Mouse (Mus musculus): ENCODE results near the gene Grxcr1. TPM values are rescaled to one million over a fixed set of nuclear protein-coding genes. Genes with fewer than 3 reads are reported as not detected.

Grxcr1 gene
- polyA plus RNA-seq (2014; fragmentation: Nextera tagmentation; extraction: Ambion mirVana) = 0.15 and 0.38 TPM in 2 replicates

DNA sequence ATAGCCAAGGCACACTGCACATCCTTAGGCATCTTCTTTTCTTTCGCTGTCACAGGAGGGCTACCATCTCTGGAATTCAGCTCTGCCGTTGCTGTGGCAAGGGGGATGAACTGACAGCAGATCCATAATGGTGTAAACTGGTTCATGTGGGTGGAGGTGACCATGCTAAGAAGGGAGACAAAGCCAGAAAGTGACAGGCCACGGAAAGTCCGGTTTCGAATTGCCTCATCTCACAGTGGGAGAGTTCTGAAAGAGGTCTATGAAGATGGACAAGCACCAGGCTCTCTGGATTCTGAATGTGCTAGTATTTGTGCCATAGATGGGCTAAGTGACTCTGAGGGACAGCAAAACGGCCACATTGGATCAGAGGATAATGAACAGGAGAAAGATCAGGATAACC is at the start of gene Grxcr1:
Gene Grxcr1, plus strand, starts transcription at position 92 of the 400 bp plus-strand sequence.
- Histone ChIP-seq H3K4me1 (replicated peaks; ENCODE audit: control insufficient read depth, insufficient read depth, low read length) (no peaks in the 10 kb centered on the region), H3K27ac (ENCODE audit: low read depth, low read length) (no peak within 1 kb of the TSS), H3K27me3 (ENCODE audit: control insufficient read depth, insufficient read depth, low read length) (no peaks in the 10 kb centered on the region), H3K9me3 (ENCODE audit: control insufficient read depth, low read length) (no peaks in the 10 kb centered on the region), H3K9ac (ENCODE audit: low read depth, low read length) (no peak within 1 kb of the TSS), H3K36me3 (ENCODE audit: control insufficient read depth, insufficient read depth, low read length) (no peaks in the 10 kb centered on the region), H3K4me3 (ENCODE audit: low read depth, low read length) (no peak within 1 kb of the TSS), H3K4me2 (replicated peaks; ENCODE audit: low read depth, low read length) (no peak within 1 kb of the TSS)
- 82% methylated on average over 6 of the region's 6 CpGs for WGBS
- DNase-seq (ENCODE audit: low spot score) = no peak
- no peak for ATAC-seq (ENCODE audit: low FRiP score)

DNA sequence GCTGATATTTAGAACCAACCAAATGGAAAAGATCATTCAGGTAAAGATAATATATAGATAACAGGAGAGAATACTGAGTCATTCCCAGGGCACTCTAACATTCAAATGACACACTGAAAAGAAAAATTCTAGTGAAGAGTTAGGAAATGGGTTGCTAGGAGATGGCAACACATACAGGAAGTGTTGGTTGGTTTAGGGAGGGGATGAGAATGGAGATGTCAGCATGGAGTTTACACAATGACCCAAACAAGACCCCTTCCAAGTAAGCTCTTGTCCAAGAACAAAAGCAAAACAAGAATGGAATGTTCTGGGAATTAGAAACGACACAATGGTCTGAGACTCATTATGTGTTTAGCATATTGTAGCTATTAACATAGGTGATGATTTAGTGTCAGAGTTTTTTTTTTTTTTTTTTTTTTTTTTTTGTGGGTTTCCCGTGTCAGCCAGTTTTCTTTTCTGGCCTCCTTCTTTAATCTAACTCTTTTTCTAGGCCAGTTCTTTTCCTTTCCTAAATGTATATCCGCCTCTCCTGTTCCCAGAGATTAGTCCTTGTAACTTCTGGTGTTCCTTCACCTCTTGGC is 49.6 kb upstream of the Grxcr1 start:
- DNase-seq (ENCODE audit: low spot score) = peak; percentile 15
- peak; percentile 25; the same call in 1 of the 2 replicates for ATAC-seq (ENCODE audit: low FRiP score)
- no peak overlapping the region for H3K4me2 ChIP-seq (replicated peaks; ENCODE audit: low read depth, low read length)
- no peaks in the 10 kb centered on the region for H3K36me3 ChIP-seq (ENCODE audit: control insufficient read depth, insufficient read depth, low read length)
- H3K4me1 ChIP-seq (replicated peaks; ENCODE audit: control insufficient read depth, insufficient read depth, low read length) = no peaks in the 10 kb centered on the region
- H3K27ac ChIP-seq (ENCODE audit: low read depth, low read length) = no peak overlapping the region
- H3K9me3 ChIP-seq (ENCODE audit: control insufficient read depth, low read length) = no peaks in the 10 kb centered on the region
- H3K9ac ChIP-seq (ENCODE audit: low read depth, low read length) = no peak overlapping the region
- 38% methylated on average over 3 of the region's 3 CpGs for WGBS
- H3K27me3 ChIP-seq (ENCODE audit: control insufficient read depth, insufficient read depth, low read length) = peaks cover 3% of the 10 kb centered on the region; the same call in 1 of the 2 replicates
- no peak overlapping the region for H3K4me3 ChIP-seq (ENCODE audit: low read depth, low read length)

DNA sequence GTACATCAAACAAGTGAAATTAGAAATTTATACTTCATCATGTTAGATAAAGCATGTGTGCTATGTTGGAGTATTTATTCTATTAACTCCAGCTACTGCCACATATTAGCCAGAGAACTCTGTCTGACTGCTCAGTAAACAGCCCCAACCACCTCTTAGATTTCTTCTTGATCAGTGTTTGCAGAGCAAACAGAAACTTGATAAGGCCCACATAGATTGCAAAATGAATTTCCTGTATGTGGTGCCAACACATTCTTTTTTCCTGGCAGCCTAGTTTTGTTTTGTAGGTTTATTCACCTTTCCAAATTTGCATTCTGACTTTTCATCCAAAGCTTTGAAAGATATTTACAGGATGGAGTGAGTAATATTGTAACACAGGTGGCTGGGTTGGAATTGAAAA is 41.2 kb upstream of the Grxcr1 start:
- no peaks in the 10 kb centered on the region for H3K36me3 ChIP-seq (ENCODE audit: control insufficient read depth, insufficient read depth, low read length)
- H3K9me3 ChIP-seq (ENCODE audit: control insufficient read depth, low read length) = no peaks in the 10 kb centered on the region
- no peaks in the 10 kb centered on the region for H3K4me1 ChIP-seq (replicated peaks; ENCODE audit: control insufficient read depth, insufficient read depth, low read length)
- H3K27me3 ChIP-seq (ENCODE audit: control insufficient read depth, insufficient read depth, low read length) = no peaks in the 10 kb centered on the region
- no peak for DNase-seq (ENCODE audit: low spot score)
- no peak overlapping the region for H3K4me2 ChIP-seq (replicated peaks; ENCODE audit: low read depth, low read length)
- H3K27ac ChIP-seq (ENCODE audit: low read depth, low read length) = no peak overlapping the region
- no peak overlapping the region for H3K9ac ChIP-seq (ENCODE audit: low read depth, low read length)
- no peak overlapping the region for H3K4me3 ChIP-seq (ENCODE audit: low read depth, low read length)
- ATAC-seq (ENCODE audit: low FRiP score) = no peak

DNA sequence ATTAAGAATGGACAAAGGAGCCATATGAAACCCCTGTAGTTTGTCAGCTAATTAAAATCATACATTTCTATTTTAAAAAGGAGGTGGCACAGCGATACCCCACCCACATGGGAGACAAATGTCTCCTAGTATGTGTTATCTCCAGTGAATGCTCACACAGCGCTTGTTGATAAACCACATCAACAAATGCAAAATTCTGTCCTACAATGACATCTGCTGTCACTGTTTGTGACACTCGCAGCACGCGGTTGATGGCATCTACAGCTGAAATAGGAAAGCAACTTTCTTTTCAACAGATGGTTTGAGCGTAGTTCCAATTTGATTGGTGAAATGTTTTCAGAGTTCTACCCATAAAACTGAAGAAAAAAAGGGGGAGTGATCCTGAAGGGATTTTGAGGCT is 29.0 kb upstream of the Grxcr1 start:
- WGBS = 90% methylated on average over 6 of the region's 6 CpGs
- Histone ChIP-seq H3K27me3 (ENCODE audit: control insufficient read depth, insufficient read depth, low read length) (no peaks in the 10 kb centered on the region), H3K4me3 (ENCODE audit: low read depth, low read length) (no peak overlapping the region), H3K9ac (ENCODE audit: low read depth, low read length) (no peak overlapping the region), H3K27ac (ENCODE audit: low read depth, low read length) (no peak overlapping the region), H3K9me3 (ENCODE audit: control insufficient read depth, low read length) (no peaks in the 10 kb centered on the region), H3K36me3 (ENCODE audit: control insufficient read depth, insufficient read depth, low read length) (no peaks in the 10 kb centered on the region), H3K4me2 (replicated peaks; ENCODE audit: low read depth, low read length) (no peak overlapping the region), H3K4me1 (replicated peaks; ENCODE audit: control insufficient read depth, insufficient read depth, low read length) (no peaks in the 10 kb centered on the region; the same call in 1 of the 2 replicates)
- no peak for DNase-seq (ENCODE audit: low spot score)
- ATAC-seq (ENCODE audit: low FRiP score) = no peak

GRCm38 (mm10) chr5:68003904-68004303 is 27.7 kb upstream of the Grxcr1 start:
- WGBS = 24% methylated on average over 2 of the region's 2 CpGs
- Histone ChIP-seq H3K4me1 (replicated peaks; ENCODE audit: control insufficient read depth, insufficient read depth, low read length) (no peaks in the 10 kb centered on the region; the same call in 1 of the 2 replicates), H3K27ac (ENCODE audit: low read depth, low read length) (no peak overlapping the region), H3K4me2 (replicated peaks; ENCODE audit: low read depth, low read length) (no peak overlapping the region), H3K9me3 (ENCODE audit: control insufficient read depth, low read length) (no peaks in the 10 kb centered on the region), H3K36me3 (ENCODE audit: control insufficient read depth, insufficient read depth, low read length) (no peaks in the 10 kb centered on the region), H3K9ac (ENCODE audit: low read depth, low read length) (no peak overlapping the region), H3K27me3 (ENCODE audit: control insufficient read depth, insufficient read depth, low read length) (no peaks in the 10 kb centered on the region), H3K4me3 (ENCODE audit: low read depth, low read length) (no peak overlapping the region)
- DNase-seq (ENCODE audit: low spot score) = peak; percentile 10
- no peak for ATAC-seq (ENCODE audit: low FRiP score)

DNA sequence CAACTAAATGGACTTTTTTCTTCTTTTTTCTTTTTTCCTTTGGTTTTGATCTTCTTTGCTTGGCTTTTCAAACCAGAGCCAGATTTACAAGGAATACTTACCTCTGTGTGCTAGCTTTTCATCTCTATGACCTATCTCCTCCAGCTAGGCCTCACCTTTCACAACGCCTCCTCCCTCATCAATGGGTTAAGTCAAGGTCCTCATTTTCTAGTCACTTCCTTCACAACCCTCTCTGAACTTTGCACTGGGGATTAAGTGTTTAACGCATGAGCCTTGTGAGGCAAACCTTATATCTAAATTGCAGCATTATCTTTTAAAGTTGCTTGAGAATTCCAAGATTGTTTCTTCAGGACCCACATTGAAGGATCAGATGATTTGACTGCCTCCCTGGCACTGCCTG is 27.2 kb upstream of the Grxcr1 start:
- Histone ChIP-seq H3K9me3 (ENCODE audit: control insufficient read depth, low read length) (no peaks in the 10 kb centered on the region), H3K27ac (ENCODE audit: low read depth, low read length) (no peak overlapping the region), H3K9ac (ENCODE audit: low read depth, low read length) (no peak overlapping the region), H3K4me2 (replicated peaks; ENCODE audit: low read depth, low read length) (no peak overlapping the region), H3K36me3 (ENCODE audit: control insufficient read depth, insufficient read depth, low read length) (no peaks in the 10 kb centered on the region), H3K4me3 (ENCODE audit: low read depth, low read length) (no peak overlapping the region), H3K27me3 (ENCODE audit: control insufficient read depth, insufficient read depth, low read length) (no peaks in the 10 kb centered on the region), H3K4me1 (replicated peaks; ENCODE audit: control insufficient read depth, insufficient read depth, low read length) (no peaks in the 10 kb centered on the region; the same call in 1 of the 2 replicates)
- no peak for DNase-seq (ENCODE audit: low spot score)
- 72% methylated on average over 2 of the region's 2 CpGs for WGBS
- no peak for ATAC-seq (ENCODE audit: low FRiP score)

- DNase-seq (ENCODE audit: low spot score) = no peak
- no peaks in the 10 kb centered on the region; the same call in 1 of the 2 replicates for H3K4me1 ChIP-seq (replicated peaks; ENCODE audit: control insufficient read depth, insufficient read depth, low read length)
- no peak overlapping the region for H3K9ac ChIP-seq (ENCODE audit: low read depth, low read length)
- no peaks in the 10 kb centered on the region for H3K27me3 ChIP-seq (ENCODE audit: control insufficient read depth, insufficient read depth, low read length)
- no peak for ATAC-seq (ENCODE audit: low FRiP score)
- no peaks in the 10 kb centered on the region for H3K9me3 ChIP-seq (ENCODE audit: control insufficient read depth, low read length)
- no peaks in the 10 kb centered on the region for H3K36me3 ChIP-seq (ENCODE audit: control insufficient read depth, insufficient read depth, low read length)
- H3K4me2 ChIP-seq (replicated peaks; ENCODE audit: low read depth, low read length) = no peak overlapping the region
- H3K27ac ChIP-seq (ENCODE audit: low read depth, low read length) = no peak overlapping the region
- H3K4me3 ChIP-seq (ENCODE audit: low read depth, low read length) = no peak overlapping the region
- WGBS = 90% methylated on average over 4 of the region's 4 CpGs
These were observed 24.6 kb upstream of the Grxcr1 start for GRCm38 (mm10) chr5:68007074-68007473.

DNA sequence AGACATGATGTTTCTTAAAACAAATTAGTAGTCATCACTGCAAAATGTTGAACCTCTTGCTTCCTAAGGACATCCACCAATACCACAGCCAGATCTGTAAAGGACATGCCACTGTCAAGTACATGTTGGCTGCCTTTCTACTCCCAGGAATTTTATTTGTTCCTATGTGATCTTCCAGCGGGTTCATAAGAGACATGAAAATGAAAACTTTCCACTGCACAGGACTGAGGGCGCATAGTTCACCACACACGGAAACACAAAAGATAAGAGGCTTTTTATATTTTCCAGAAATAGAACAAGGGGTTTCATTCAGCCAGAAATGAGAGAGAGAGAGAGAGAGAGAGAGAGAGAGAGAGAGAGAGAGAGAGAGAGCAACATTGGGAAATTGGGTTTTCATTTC is 20.1 kb upstream of the Grxcr1 start:
- H3K4me1 ChIP-seq (replicated peaks; ENCODE audit: control insufficient read depth, insufficient read depth, low read length) = no peaks in the 10 kb centered on the region
- H3K27me3 ChIP-seq (ENCODE audit: control insufficient read depth, insufficient read depth, low read length) = no peaks in the 10 kb centered on the region

DNA sequence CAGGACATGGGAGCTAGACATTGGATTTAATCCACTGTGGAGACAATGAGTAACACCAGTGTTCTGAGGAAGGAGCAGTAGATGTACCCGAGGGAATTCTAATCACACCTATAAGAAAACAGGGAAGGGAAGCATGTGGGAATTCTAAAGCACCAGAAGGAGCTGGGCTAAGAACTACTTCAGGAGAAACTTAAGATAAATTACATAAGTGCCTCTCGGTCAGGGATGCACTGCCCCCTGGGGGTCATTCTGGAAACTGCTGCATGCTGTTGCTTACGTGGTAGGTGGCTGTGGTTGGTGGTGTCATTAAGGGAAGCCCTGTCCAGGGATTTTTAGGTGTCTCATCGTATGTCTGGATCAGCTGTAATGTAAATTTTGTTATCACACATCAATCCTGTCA is 19.0 kb upstream of the Grxcr1 start:
- Histone ChIP-seq H3K27me3 (ENCODE audit: control insufficient read depth, insufficient read depth, low read length) (no peaks in the 10 kb centered on the region), H3K9me3 (ENCODE audit: control insufficient read depth, low read length) (no peaks in the 10 kb centered on the region), H3K4me2 (replicated peaks; ENCODE audit: low read depth, low read length) (no peak overlapping the region), H3K9ac (ENCODE audit: low read depth, low read length) (no peak overlapping the region), H3K4me1 (replicated peaks; ENCODE audit: control insufficient read depth, insufficient read depth, low read length) (no peaks in the 10 kb centered on the region), H3K4me3 (ENCODE audit: low read depth, low read length) (no peak overlapping the region), H3K36me3 (ENCODE audit: control insufficient read depth, insufficient read depth, low read length) (no peaks in the 10 kb centered on the region), H3K27ac (ENCODE audit: low read depth, low read length) (no peak overlapping the region)
- ATAC-seq (ENCODE audit: low FRiP score) = peak; percentile 65
- peak; percentile 86 for DNase-seq (ENCODE audit: low spot score)
- 23% methylated on average over 4 of the region's 4 CpGs for WGBS

More for the DNA sequence above, 20.1 kb upstream of the Grxcr1 start:
- Histone ChIP-seq H3K9ac (ENCODE audit: low read depth, low read length) (no peak overlapping the region), H3K36me3 (ENCODE audit: control insufficient read depth, insufficient read depth, low read length) (no peaks in the 10 kb centered on the region), H3K27ac (ENCODE audit: low read depth, low read length) (no peak overlapping the region), H3K4me3 (ENCODE audit: low read depth, low read length) (no peak overlapping the region), H3K4me2 (replicated peaks; ENCODE audit: low read depth, low read length) (no peak overlapping the region), H3K9me3 (ENCODE audit: control insufficient read depth, low read length) (no peaks in the 10 kb centered on the region)
- DNase-seq (ENCODE audit: low spot score) (no peak), ATAC-seq (ENCODE audit: low FRiP score) (no peak)
- WGBS = 81% methylated on average over 3 of the region's 3 CpGs

Measured in hindbrain, embryonic 11.5 days (tissue).